Mouse (Mus musculus) natural killer cell, adult 2 months (primary cell): Measurements from ENCODE around the gene Rwdd2b.

Experiments used
- DNase-seq, 2 experiments: peaks; one replicate each; pipeline ENCODE4 v3.0.0; 2022; ENCODE audit warnings: low spot score in 2 of 2

Gene Rwdd2b

DNA sequence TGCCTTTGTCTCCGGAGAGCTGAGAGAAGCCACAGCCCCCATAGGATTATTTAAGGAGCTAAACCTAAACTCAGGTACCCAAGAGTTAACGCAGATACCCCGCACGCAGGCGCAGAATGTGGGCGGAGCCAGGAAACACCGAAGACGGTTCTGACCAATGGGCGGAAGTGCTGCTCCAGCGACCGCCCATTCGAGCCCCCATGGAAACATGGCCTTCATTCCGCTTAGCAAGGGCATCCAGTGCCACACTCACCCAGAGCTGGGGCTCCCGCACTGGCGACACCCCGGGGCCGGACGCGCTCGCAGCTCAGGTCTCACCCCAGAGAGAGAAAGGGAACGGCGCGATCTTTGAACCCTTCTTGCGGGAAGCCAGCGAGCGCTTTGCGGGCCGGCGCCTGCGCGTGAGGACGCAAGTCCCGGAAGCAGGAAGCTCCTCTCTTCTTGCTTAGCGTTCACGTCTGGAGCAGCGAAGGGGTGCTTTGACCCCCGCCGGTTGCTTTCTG, at the start of gene Rwdd2b:
TSS of gene Rwdd2b (minus strand) at position 390 of the 503 bp plus-strand sequence.
- DNase-seq = peak; percentile 84 to 90

DNA sequence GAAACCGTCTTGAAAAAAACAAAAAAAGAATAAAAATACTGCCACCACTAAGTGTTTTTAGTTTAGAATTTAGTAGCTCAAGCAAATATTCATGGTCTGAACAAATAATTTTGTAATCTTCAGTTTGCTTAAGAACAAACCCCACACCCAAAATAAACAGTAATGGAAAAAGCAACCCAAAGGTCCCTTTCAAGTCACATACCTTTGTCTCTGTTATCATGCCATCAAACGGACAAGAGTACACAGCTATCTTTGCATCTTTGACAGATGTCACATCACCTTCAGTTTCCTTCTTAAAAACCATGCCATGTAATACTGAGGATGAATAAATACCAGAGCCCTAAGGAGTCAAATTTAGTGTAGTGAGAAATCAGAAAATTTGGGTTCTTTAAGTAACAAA, 48.2 kb upstream of the Rwdd2b start:
- no peak for DNase-seq

DNA sequence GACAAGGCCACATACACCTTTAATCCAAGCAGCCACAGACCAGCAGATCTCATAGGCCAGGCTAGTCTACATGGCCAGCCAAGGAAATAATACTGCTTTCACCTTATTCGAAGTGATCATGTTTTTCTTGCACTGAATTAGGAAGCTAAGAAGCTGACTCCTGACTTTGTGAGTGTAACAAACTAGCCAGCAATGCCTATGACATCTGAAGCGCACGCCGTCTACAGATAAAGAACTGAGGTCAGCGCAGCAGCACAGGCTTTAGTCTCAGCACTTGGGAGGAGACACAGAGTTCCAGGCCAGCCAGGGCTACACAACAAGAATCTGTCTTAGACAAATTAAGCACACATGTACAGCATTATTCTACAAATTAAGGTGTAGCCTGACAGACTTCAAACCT, 46.4 kb upstream of the Rwdd2b start:
- DNase-seq = no peak

DNA sequence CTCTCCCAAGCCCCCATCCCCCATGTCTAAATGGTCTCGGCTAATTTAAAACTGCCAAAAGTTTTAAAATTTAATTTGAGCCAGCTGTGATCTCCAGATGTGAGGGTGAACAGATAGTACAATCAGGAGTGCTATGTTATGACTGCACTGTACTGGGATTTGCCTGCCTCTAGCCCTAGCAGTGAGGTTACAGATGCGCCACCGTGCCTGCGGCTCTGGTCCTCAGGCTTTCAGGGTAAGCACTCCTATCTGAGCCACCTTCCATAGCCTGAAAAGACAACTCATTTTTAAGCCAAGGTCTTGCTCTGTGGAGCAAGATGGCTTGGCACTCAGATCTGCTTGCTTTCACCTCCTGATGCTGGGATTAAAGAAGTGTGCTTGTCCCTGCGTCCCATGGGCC, 44.0 kb upstream of the Rwdd2b start:
- DNase-seq = no peak

DNA sequence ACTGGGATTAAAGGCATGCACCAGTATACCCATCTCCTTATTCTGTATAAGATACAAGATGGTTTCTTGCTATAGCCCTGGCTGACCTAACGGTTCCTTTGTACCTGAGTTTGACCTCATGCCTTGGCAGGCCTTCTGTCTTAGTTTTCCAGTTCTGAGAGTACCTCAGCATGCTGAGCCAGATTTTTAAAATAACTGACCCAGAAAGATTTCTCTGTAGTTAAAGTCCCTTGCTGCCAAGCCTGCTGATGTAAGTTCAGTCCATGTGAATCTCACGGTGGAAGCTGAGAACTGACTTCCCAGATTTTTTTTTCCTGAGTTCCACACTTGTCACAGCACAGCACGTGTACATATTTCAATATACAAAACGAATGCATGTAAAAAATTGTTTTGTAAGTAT, 30.2 kb upstream of the Rwdd2b start:
- DNase-seq = no peak

DNA sequence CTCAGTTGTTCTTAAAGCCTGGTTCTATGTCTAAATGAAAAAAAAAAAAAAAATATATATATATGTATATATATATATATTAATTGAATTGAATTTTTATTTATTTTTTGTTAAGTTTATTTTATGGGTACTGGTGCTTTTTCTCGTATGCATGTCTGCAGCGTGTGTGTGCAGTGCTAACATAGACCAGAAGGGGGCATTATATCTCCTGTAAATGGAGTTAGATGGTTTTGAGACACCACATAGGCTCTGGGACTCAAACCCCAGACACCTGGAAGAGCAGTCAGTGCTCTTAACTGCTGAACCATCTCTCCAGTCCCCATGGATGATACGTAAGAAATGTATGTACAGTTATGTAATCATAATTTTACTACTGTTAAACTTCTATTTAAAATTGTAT, 18.4 kb upstream of the Rwdd2b start:
- peak in 1 of 2 experiments; percentile 8 for DNase-seq

DNA sequence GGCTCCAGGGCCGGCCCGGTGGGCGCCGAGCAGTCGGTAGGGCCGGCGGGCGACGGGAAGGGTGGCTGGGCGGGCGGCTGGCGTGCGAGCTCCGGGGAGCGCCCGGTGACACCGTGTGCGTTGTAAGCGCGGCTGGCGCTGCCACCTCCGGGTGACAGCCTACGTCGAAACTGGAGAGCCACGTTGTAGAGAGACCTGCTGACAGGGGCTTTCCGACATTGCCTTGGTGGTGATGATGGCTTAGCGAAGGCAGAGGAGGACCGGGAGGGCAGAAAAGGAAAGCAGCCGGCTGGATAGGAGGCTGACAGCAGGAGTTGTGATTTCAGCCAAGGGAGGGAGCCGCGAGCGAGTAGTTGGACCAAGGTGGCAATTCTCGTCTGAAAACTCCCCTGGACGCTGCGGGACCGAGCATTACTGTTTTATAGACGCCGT, 14.8 kb upstream of the Rwdd2b start:
- DNase-seq = peak; percentile 63 to 68

DNA sequence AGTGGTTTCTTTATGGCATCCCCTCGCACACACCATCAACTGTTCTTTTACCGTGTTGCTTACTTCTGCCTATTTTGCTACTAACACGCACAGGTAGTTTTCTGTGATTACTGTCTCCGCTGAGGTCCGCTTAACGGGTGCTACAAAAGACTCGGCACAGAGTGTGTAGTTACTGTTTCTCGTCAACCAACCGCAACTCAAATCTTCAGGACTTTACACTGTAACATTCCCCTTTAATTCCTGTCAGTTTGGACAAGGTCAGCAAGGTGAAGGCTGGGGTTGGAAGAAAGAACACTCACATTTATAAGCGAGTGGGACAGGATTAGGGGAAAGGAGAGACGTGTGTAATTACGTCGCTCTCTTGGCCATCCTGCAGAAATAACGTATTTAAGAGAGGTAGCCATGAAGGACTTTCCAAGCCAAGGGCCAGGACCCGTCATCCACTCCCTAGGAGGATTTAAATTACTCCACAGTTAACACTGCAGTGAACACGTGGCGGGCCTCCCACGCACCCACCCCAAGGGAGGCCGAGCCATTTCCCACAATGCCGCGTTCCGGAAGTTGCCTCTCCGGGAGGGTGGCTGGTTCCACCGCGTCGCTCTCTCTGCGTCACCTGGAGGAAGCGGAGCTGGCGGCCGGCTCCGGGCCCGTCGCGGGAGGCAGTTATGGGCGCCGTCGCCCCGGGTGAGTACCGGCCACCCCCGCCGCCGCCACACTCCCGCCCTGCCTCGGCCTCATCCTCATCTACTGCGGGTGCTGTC, 14.2 kb upstream of the Rwdd2b start, which contains the start of gene Usp16:
TSS of gene Usp16 (plus strand) at position 285 of the 761 bp plus-strand sequence.
- peak; percentile 82 to 89 for DNase-seq

DNA sequence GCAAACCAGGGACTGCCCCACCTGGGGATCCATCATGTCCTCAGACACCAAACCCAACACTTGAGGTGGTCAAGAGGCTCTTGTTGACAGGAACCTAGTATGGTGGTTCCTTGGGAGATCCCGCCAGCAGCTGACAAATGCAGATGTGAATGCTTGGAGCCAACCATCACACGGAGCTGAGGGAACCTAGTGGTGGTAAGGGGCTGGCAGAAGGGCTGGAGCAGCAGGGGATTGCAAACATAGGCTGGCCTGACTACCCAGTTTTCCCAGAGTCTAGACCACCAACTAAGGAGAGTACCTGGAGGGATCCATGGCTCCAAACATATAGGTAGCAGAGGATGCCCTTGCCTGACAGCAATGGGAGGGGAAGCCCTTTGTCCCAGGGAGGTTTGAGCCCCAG, 12.9 kb upstream of the Rwdd2b start:
- DNase-seq = no peak

DNA sequence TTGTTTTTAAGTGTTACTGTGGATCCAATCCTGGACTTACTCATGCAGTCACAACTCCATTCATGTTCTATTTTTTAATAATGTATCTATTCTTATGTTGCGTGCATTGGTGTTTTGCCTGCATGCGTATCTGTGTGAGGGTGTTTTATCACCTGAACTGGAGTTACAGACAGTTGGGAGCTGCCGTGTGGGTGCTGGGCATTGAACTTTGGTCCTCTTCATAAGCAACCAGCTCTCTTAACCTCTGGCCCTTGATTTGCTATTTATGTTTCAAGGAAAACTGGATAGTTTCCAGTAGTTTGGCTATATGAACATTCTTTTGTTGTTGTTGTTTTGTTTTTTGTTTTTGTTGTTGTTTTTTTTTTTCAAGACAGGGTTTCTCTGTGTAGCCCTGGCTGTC, 5.2 kb upstream of the Rwdd2b start:
- DNase-seq = no peak

DNA sequence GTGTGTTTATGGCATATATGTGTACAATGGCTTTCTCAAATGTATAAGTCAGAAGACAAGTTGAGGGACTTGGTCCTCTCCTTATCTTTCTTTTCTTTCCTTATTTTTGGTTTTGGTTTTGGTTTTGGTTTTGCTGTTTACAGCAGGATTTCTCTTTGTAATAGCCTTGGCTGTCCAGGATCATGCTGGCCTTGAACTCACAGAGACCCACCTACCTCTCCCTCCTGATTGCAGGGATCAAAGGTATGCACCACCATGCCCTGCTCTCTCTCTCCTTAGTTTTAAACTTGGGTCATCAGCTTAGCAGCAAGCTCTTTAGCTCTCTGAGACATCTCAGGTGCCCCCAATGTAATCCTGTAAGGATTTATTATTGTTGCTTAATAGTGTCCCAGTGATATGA, 4.7 kb upstream of the Rwdd2b start:
- no peak for DNase-seq

DNA sequence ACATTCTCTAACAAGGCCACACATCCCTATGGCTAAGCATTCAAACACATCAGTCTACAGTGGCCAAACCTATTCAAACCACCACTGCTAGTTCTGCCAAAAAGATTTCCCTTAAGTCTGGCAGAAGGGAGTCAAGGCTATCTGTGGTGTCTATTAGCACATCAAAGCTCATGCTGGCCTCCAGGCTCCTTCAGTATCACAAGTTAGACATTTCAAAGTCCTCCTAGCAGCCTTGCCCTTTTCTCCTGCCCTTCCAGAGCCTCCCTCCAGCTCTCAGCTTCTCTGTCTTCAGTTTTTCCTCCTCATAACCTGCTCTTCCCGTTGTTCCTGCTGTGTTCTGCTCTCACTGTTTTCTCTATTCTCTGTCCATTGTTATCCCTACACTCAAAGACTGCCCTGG, 3.7 kb upstream of the Rwdd2b start:
- DNase-seq = no peak

DNA sequence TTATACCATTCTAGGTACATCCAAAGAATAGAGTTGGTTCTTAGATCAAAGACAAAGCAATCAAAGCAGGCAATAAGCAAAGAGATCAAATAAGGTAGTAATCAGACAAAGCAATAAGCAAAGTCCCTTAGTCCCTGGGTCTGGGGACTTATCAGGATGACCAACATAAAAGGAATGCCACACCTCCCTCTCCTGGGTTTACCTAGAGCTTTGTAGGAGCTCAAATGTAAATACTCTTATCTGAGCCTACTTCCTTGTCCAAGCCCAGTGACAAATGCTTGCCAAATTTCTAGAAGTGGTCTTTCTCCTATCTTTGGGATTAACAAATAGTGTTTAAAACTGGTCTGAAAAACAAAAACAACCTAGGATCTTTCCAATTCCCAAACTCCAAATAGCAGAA, 2.9 kb upstream of the Rwdd2b start:
- DNase-seq = no peak

DNA sequence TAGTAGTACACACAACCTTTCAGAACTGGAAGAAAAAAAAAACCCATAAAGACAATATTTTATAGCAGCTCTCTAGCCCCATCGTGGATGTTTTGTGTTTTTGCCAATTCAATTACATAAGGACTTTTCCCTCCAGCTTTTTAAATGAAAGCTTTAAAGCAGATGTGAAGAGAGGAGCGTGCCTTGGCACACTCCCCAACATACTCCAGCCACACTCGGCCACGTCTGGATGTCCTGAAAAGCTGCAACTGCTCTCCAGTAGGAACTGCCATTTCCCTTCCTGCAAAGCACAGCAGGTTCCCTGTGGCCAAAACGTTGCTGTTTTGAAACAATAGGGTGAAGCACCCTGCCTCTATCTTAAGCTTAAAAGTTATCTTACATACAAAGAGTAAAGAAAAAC, 1.9 kb upstream of the Rwdd2b start:
- no peak for DNase-seq

DNA sequence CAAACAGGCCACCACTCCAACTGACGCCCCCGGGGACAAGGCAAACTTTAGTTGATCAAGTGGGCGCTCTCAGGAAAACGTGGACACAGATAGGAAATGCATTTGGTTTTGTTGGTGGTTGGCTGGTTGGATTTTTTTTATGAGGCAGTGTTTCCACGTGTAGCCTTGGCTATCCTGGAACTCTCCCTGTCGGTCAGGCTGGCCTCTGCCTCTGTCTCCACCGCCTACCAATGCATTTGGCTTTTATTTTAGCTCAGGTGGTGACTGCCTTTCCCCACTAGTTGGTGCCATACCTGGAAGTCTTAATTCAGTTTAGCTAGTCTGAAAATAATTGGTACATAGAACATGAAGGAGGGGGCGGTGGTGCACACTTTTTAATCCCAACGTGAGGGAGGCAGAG, 716 bp upstream of the Rwdd2b start:
- peak; percentile 13 to 30 for DNase-seq

DNA sequence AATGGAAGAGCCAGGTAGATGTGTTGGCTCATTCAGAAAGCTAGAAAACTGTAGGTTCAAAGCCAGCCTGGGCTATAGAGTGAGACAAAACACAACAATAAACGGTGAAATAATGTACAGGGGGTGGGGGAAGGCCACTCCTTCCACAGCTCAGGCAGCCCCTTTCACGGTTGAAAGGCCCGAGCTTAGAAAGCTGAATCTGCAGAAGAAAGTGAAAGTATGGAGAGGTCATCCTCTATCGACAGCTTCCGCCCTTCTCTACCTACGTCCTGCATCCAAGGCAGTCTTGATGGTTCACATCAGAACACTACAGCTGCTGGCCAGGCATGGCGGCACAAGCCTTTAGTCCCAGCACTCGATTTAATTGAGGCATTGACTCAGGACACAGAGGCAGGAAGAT, 1.7 kb downstream of the Rwdd2b start:
- DNase-seq = no peak

DNA sequence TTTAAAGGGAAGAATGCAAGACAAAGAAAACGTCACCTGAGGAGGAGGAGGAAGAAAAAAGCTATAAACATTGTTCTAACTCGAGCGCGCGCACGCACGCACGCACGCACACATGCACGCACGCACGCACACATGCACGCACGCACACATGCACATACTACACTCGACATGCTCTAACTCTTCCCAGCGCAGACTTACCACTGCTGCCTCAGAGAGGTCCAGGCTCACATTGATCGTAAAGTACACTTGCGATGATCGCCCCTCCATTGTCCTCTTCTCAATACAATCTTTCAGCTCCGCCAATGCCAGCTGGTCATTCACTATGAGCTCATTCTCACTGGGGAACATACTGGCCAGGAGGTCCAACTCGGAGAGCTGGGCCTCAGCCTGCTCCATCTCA, 3.3 kb downstream of the Rwdd2b start:
- no peak for DNase-seq

DNA sequence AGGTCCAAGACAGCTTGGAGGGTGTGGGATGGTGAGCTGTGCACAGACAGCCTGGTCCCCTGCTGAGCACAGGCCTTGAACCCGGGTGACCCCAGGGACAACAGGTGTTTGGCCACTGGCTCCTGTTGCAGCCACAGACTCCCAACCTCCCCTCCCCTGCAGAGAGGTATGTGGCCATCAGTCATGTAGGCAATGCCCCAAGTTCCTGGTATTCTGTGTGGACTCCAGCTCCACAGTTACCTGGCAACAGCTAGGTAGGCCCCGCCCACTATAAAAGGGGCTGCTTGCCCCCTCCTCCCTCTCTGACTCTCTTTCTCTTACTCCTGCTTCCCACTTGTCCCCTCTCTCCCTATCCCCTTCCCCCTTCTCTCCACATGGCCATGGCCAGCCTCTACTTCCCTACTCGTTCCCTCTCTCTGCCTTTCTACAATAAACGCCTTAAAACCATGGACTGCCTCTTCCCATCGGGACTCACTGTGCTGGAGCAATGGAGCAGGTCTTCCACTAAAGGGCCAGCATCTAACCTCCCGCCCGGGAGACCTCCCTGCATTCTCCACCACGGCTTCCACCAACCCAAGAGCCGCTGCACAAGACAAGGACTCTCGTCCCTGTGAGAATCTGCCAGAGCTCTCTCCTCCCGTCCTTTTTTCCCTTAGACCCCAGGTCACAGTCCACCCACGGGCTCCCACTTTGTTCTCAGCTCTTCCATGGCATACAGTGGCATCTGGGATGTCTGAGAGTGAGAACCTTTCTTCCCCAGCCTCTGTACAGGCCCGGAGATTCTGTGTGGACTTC, 4.8 kb downstream of the Rwdd2b start:
- DNase-seq = no peak

DNA sequence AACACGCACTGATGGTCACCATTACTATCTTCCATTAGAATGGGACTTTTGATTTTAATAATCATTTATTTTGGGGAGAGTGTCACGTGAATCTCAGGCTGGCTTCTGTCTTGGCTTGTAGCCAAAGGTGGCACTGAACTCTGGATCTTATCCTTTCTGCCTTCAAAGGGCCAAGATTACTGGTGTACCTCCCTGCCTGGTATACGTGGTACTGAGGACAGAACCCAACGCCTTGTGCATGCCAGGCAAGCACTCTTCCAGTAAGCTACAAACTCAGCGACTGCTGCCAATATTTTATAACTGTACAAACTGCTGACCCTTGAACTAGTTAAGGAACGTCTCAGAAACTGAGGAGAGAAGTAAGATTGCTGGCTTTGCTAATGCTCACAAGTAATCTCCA, 5.4 kb downstream of the Rwdd2b start:
- DNase-seq = no peak

DNA sequence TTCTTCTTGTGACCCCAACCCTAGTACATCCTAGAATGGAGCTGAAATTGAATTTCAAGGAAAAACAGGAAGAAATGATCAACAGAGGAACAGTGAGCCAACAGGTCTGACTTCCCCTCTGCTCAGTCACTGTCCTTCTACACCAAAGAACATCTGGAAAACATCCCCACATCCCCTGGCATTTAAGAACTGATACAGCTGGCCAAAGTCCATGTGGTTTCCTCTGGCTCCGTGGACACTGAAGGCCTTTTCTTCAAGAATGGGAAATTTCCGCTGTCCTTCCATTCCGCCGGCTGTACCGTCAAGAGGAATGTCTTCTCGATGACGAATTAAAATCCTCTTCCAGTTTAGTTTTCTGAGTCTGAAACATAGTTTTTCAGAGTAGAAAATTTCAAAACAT, 6.1 kb downstream of the Rwdd2b start:
- DNase-seq = no peak

DNA sequence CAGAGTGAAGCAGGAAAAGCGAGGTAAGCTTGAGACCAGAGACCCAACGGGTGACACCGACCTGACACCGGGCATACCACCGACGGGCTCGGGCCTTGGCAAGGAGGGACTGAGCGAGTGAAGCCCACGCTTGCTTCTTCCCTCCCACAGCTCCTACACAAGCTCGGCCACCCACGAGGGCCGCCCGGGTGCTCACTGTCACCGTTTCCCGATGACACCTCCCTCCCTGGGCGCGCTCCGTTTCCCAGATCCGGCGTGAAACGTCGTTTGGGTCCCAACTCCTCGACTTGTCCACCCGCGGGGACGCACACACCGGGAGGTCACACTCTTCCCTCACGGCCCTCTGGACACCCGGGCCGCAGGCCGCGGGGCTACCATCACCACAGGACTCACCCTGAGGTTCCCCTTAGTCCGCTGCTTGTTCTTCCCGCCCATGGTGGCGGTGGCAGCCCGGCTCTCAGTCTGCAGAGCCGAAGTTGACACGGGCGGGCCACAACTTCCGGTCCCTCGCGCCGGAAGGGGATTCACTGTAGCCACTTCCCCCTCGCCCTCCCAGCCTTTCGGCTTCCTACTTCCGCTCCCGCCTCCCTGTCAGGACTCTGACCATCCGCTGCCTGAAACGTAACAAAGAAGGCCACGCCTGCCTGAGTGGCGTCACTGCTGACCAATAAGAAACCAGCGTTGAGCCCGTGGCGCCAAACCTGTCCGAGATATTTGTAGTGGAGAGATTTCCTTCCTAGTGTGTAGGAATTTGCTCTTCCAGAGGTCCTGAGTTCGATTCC, 8.1 kb downstream of the Rwdd2b start, which contains the start of gene Ltn1:
TSS of gene Ltn1 (minus strand) at position 580 of the 782 bp plus-strand sequence.
- peak; percentile 98 for DNase-seq

DNA sequence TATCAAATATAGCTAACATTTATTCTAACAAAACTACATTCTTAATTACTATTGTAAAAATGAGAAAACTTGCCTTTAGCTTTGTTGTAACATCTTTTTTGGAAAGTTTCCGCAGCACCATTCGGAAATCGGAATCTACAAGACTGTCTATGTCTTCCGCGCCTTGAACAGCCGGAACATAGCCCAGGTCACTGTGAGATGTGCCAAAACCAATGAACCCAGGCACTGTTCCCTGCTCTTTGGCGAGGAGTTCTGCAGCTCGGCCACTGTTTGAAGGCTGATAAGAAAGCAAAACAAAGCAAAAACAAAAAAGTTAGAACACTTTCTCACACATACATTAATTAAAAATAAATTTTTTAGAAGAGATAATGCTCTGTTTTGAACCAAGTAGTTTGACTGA, 12.9 kb downstream of the Rwdd2b start:
- DNase-seq = no peak
